Mouse (Mus musculus): ENCODE data around the gene Miga1. TPM values are rescaled to one million over a fixed set of nuclear protein-coding genes. Genes with fewer than 3 reads are reported as not detected.

Miga1 gene
- total and polyA plus RNA-seq, 3 experiments, result 25.3 to 44.7 (median 32.5) TPM

- dilution Hi-C loops (cut with MboI; ENCODE audit: extremely low pct_ligation_motif_present, extremely low pct_unique_long_range_greater_than_20kb, low sequenced_read_pairs), result no loop called here
Measured at GRCm38 (mm10) chr3:152284759-152285158, 55.4 kb downstream of the Miga1 start.

GRCm38 (mm10) chr3:152284306-152284705 is 55.9 kb downstream of the Miga1 start:
- Histone ChIP-seq H3K4me1 (ENCODE audit: control insufficient read depth in 1 of 2, insufficient read depth in 2 of 2) (no peaks in the 10 kb centered on the region), H3K4me3 (replicated peaks in 1 of 3; ENCODE audit: low read depth in 2 of 3, low read length in 2 of 3, poor library complexity in 1 of 3) (no peak overlapping the region), H3K27me3 (replicated peaks) (no peaks in the 10 kb centered on the region), H3K9me3 (replicated peaks; ENCODE audit: low read length) (no peaks in the 10 kb centered on the region), H3K36me3 (replicated peaks in 1 of 2; ENCODE audit: control insufficient read depth in 1 of 2, insufficient read depth in 1 of 2, low read length in 1 of 2) (peaks cover 62 to 87% of the 10 kb centered on the region in 2 experiments), H3K9ac (ENCODE audit: insufficient read depth, low read depth) (no peak overlapping the region), H3K4me2 (ENCODE audit: insufficient read depth, low read depth, poor library complexity, severe bottlenecking) (no peak overlapping the region), H3K27ac (ENCODE audit: insufficient read depth, low read depth) (no peak overlapping the region), H3K79me2 (replicated peaks; ENCODE audit: control insufficient read depth, extremely low read depth, insufficient read depth, poor library complexity, severe bottlenecking) (no peaks in the 10 kb centered on the region)
- no peak for DNase-seq (ENCODE audit: extremely low read depth)
- in situ Hi-C loops (cut with MboI; ENCODE audit: low pct_ligation_motif_present, low pct_unique_long_range_greater_than_20kb, low sequenced_read_pairs), result no loop called here
- no peak for TF ChIP-seq MYC (IDR thresholded peaks at IDR 0.05; ENCODE audit: low read depth, low read length)
- no peak for TF ChIP-seq JUND (conservative IDR thresholded peaks at IDR 0.05; ENCODE audit: low read depth, low read length)
- TF ChIP-seq POLR2A (IDR thresholded peaks at IDR 0.05; ENCODE audit: low read depth, low read length), result no peak
- TF ChIP-seq MXI1 (IDR thresholded peaks at IDR 0.05; ENCODE audit: low read depth, low read length), result no peak
- TF ChIP-seq MAZ (IDR thresholded peaks at IDR 0.05; ENCODE audit: low read depth, low read length), result no peak
- TF ChIP-seq POLR2AphosphoS2 (IDR thresholded peaks at IDR 0.05; ENCODE audit: low read depth, low read length), result no peak
- no peak for TF ChIP-seq E2F4 (IDR thresholded peaks at IDR 0.05; ENCODE audit: insufficient replicate concordance, low read depth, low read length)
- TF ChIP-seq ELF1 (IDR thresholded peaks at IDR 0.05; ENCODE audit: low read depth, low read length), result no peak
- no peak for TF ChIP-seq ZC3H11A (IDR thresholded peaks at IDR 0.05; ENCODE audit: low read depth, low read length)
- TF ChIP-seq ZKSCAN1 (IDR thresholded peaks at IDR 0.05; ENCODE audit: borderline replicate concordance, low read depth, low read length), result no peak
- no peak for TF ChIP-seq GABPA (IDR thresholded peaks at IDR 0.05; ENCODE audit: insufficient replicate concordance, low read depth, low read length)
- TF ChIP-seq EP300 (IDR thresholded peaks at IDR 0.05; ENCODE audit: low read length), result no peak
- dilution Hi-C loops (cut with MboI; ENCODE audit: extremely low pct_ligation_motif_present, extremely low pct_unique_long_range_greater_than_20kb, low sequenced_read_pairs), result no loop called here

More at GRCm38 (mm10) chr3:152284759-152285158, 55.4 kb downstream of the Miga1 start:
- in situ Hi-C loops (cut with MboI; ENCODE audit: low pct_ligation_motif_present, low pct_unique_long_range_greater_than_20kb, low sequenced_read_pairs), result no loop called here
- Histone ChIP-seq H3K9ac (ENCODE audit: insufficient read depth, low read depth) (no peak overlapping the region), H3K9me3 (replicated peaks; ENCODE audit: low read length) (no peaks in the 10 kb centered on the region), H3K36me3 (replicated peaks in 1 of 2; ENCODE audit: control insufficient read depth in 1 of 2, insufficient read depth in 1 of 2, low read length in 1 of 2) (peaks cover 62 to 86% of the 10 kb centered on the region in 2 experiments), H3K79me2 (replicated peaks; ENCODE audit: control insufficient read depth, extremely low read depth, insufficient read depth, poor library complexity, severe bottlenecking) (no peaks in the 10 kb centered on the region), H3K27ac (ENCODE audit: insufficient read depth, low read depth) (no peak overlapping the region), H3K27me3 (replicated peaks) (no peaks in the 10 kb centered on the region), H3K4me1 (ENCODE audit: control insufficient read depth in 1 of 2, insufficient read depth in 2 of 2) (no peaks in the 10 kb centered on the region), H3K4me3 (replicated peaks in 1 of 3; ENCODE audit: low read depth in 2 of 3, low read length in 2 of 3, poor library complexity in 1 of 3) (no peak overlapping the region), H3K4me2 (ENCODE audit: insufficient read depth, low read depth, poor library complexity, severe bottlenecking) (no peak overlapping the region)
- no peak for DNase-seq (ENCODE audit: extremely low read depth)
- TF ChIP-seq GABPA (IDR thresholded peaks at IDR 0.05; ENCODE audit: insufficient replicate concordance, low read depth, low read length) (no peak), JUND (conservative IDR thresholded peaks at IDR 0.05; ENCODE audit: low read depth, low read length) (no peak), EP300 (IDR thresholded peaks at IDR 0.05; ENCODE audit: low read length) (no peak), HCFC1 (IDR thresholded peaks at IDR 0.05; ENCODE audit: low read depth, low read length) (no peak), CHD2 (IDR thresholded peaks at IDR 0.05; ENCODE audit: low read length) (no peak), TBP (conservative IDR thresholded peaks at IDR 0.05; ENCODE audit: low read depth, low read length) (no peak), MXI1 (IDR thresholded peaks at IDR 0.05; ENCODE audit: low read depth, low read length) (no peak), RAD21 (IDR thresholded peaks at IDR 0.05; ENCODE audit: low read depth, low read length) (no peak), ELF1 (IDR thresholded peaks at IDR 0.05; ENCODE audit: low read depth, low read length) (no peak), RCOR1 (conservative IDR thresholded peaks at IDR 0.05; ENCODE audit: low read depth, low read length) (no peak), JUN (IDR thresholded peaks at IDR 0.05; ENCODE audit: insufficient read depth, low read depth, low read length) (no peak), E2F4 (IDR thresholded peaks at IDR 0.05; ENCODE audit: insufficient replicate concordance, low read depth, low read length) (no peak), USF1 (IDR thresholded peaks at IDR 0.05; ENCODE audit: low read depth, low read length) (no peak), ZC3H11A (IDR thresholded peaks at IDR 0.05; ENCODE audit: low read depth, low read length) (no peak), SIN3A (IDR thresholded peaks at IDR 0.05; ENCODE audit: low read length) (no peak), POLR2A (IDR thresholded peaks at IDR 0.05; ENCODE audit: low read depth, low read length) (no peak), SMC3 (IDR thresholded peaks at IDR 0.05; ENCODE audit: low read depth, low read length) (no peak), USF2 (conservative IDR thresholded peaks at IDR 0.05; ENCODE audit: low read depth, low read length) (no peak)
